Mouse (Mus musculus): ENCODE data around the gene Klf11. TPM values are rescaled to one million over a fixed set of nuclear protein-coding genes. Genes with fewer than 3 reads are reported as not detected.

Klf11 gene
- total and polyA plus RNA-seq, 3 experiments, result 7.2 to 9.2 (median 7.3) TPM

DNA sequence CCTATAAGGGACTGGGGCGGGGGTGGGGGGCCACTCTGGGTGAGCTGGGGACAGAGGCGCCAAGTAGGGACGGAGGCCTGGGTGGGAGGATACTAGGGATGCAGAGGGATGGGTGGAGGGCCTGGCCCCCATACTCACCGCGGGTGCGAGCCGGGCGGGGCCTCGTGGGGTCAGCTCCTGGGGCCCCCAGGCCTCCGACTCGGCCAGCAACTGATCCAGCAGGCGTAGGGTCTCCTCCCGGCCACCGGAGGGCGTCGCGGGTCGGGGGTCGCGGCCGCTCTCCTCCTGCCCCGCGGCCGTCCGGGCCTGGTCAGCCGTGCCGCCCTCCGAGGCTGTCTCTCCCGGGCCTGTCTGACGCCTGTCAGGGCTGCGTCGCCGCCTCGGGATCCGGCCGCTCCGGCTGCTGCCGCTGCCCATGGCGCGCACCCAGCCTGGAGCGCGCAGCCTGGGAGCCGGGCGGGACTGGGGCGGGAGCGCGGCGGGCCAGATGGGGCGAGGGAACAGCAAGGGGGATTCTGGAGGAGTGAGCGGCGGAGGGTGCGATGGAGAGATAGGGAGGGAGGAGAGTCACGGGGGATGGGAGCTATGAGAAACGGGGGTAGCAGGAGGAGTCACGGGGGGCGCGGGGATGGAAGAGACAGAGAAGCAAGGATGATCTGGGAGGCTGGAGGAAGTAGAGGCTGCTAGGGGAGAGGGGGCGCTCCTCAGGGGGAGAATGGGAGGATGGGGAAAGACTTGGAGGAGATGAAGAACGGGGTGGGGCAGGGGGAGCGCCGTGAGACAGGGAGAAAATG lies 29.6 kb downstream of the Klf11 start:
- dilution Hi-C loops (cut with MboI; ENCODE audit: extremely low pct_ligation_motif_present, extremely low pct_unique_long_range_greater_than_20kb, low sequenced_read_pairs) (no loop called here), in situ Hi-C loops (cut with MboI; ENCODE audit: low pct_ligation_motif_present, low pct_unique_long_range_greater_than_20kb, low sequenced_read_pairs) (no loop called here)
- Histone ChIP-seq H3K4me1 (ENCODE audit: control insufficient read depth in 1 of 2, insufficient read depth in 2 of 2) (peaks cover 0 to 6% of the 10 kb centered on the region in 2 experiments; a peak in 2 of 4 replicates), H3K9ac (ENCODE audit: insufficient read depth, low read depth) (no peak overlapping the region), H3K27ac (ENCODE audit: insufficient read depth, low read depth) (no peak overlapping the region), H3K27me3 (replicated peaks) (no peaks in the 10 kb centered on the region), H3K36me3 (replicated peaks in 1 of 2; ENCODE audit: control insufficient read depth in 1 of 2, insufficient read depth in 1 of 2, low read length in 1 of 2) (no peaks in the 10 kb centered on the region), H3K4me3 (replicated peaks in 1 of 3; ENCODE audit: low read depth in 2 of 3, low read length in 2 of 3, poor library complexity in 1 of 3) (no peak overlapping the region), H3K4me2 (ENCODE audit: insufficient read depth, low read depth, poor library complexity, severe bottlenecking) (no peak overlapping the region), H3K9me3 (replicated peaks; ENCODE audit: low read length) (no peaks in the 10 kb centered on the region), H3K79me2 (replicated peaks; ENCODE audit: control insufficient read depth, extremely low read depth, insufficient read depth, poor library complexity, severe bottlenecking) (no peaks in the 10 kb centered on the region)
- TF ChIP-seq GABPA (IDR thresholded peaks at IDR 0.05; ENCODE audit: insufficient replicate concordance, low read depth, low read length) (no peak), KAT2A (IDR thresholded peaks at IDR 0.05; ENCODE audit: insufficient replicate concordance, low read length) (no peak), POLR2AphosphoS2 (IDR thresholded peaks at IDR 0.05; ENCODE audit: low read depth, low read length) (no peak), UBTF (IDR thresholded peaks at IDR 0.05; ENCODE audit: low read depth, low read length) (no peak), EP300 (IDR thresholded peaks at IDR 0.05; ENCODE audit: low read length) (no peak), MEF2A (IDR thresholded peaks at IDR 0.05; ENCODE audit: borderline replicate concordance, low read depth, low read length) (no peak), PAX5 (IDR thresholded peaks at IDR 0.05; ENCODE audit: low read length) (no peak), HCFC1 (IDR thresholded peaks at IDR 0.05; ENCODE audit: low read depth, low read length) (no peak), USF2 (conservative IDR thresholded peaks at IDR 0.05; ENCODE audit: low read depth, low read length) (no peak), ZC3H11A (IDR thresholded peaks at IDR 0.05; ENCODE audit: low read depth, low read length) (no peak), ZMIZ1 (IDR thresholded peaks at IDR 0.05; ENCODE audit: low read depth, low read length) (no peak), TBP (conservative IDR thresholded peaks at IDR 0.05; ENCODE audit: low read depth, low read length) (no peak), CHD1 (IDR thresholded peaks at IDR 0.05; ENCODE audit: low read depth, low read length) (no peak)
- DNase-seq (ENCODE audit: extremely low read depth), result no peak

GRCm38 (mm10) chr12:24681286-24682023 lies 30.4 kb downstream of the Klf11 start, which contains the start of gene Cys1:
Gene Cys1, minus strand, starts transcription at chr12:24681813.
- Histone ChIP-seq H3K9ac (ENCODE audit: insufficient read depth, low read depth) (no peak within 1 kb of the TSS), H3K4me3 (replicated peaks in 1 of 3; ENCODE audit: low read depth in 2 of 3, low read length in 2 of 3, poor library complexity in 1 of 3) (no peak within 1 kb of the TSS), H3K27me3 (replicated peaks) (no peaks in the 10 kb centered on the region)

More at GRCm38 (mm10) chr12:24681286-24682023, 30.4 kb downstream of the Klf11 start, which contains the start of gene Cys1:
- Histone ChIP-seq H3K79me2 (replicated peaks; ENCODE audit: control insufficient read depth, extremely low read depth, insufficient read depth, poor library complexity, severe bottlenecking) (no peaks in the 10 kb centered on the region), H3K4me2 (ENCODE audit: insufficient read depth, low read depth, poor library complexity, severe bottlenecking) (no peak within 1 kb of the TSS), H3K9me3 (replicated peaks; ENCODE audit: low read length) (no peaks in the 10 kb centered on the region), H3K36me3 (replicated peaks in 1 of 2; ENCODE audit: control insufficient read depth in 1 of 2, insufficient read depth in 1 of 2, low read length in 1 of 2) (no peaks in the 10 kb centered on the region), H3K27ac (ENCODE audit: insufficient read depth, low read depth) (no peak within 1 kb of the TSS), H3K4me1 (ENCODE audit: control insufficient read depth in 1 of 2, insufficient read depth in 2 of 2) (peaks cover 0 to 6% of the 10 kb centered on the region in 2 experiments; a peak in 2 of 4 replicates)
- in situ Hi-C loops (cut with MboI; ENCODE audit: low pct_ligation_motif_present, low pct_unique_long_range_greater_than_20kb, low sequenced_read_pairs) (no loop called here), dilution Hi-C loops (cut with MboI; ENCODE audit: extremely low pct_ligation_motif_present, extremely low pct_unique_long_range_greater_than_20kb, low sequenced_read_pairs) (no loop called here)
- no peak for TF ChIP-seq CHD2 (IDR thresholded peaks at IDR 0.05; ENCODE audit: low read length)
- no peak for TF ChIP-seq KAT2A (IDR thresholded peaks at IDR 0.05; ENCODE audit: insufficient replicate concordance, low read length)
- no peak for TF ChIP-seq UBTF (IDR thresholded peaks at IDR 0.05; ENCODE audit: low read depth, low read length)
- TF ChIP-seq IRF4 (IDR thresholded peaks at IDR 0.05; ENCODE audit: low read depth, low read length), result no peak
- TF ChIP-seq CTCF (conservative IDR thresholded peaks at IDR 0.05 in 1 of 2, IDR thresholded peaks at IDR 0.05 in 1 of 2; ENCODE audit: low read depth in 2 of 2, low read length in 2 of 2), result no peak
- TF ChIP-seq ZNF384 (IDR thresholded peaks at IDR 0.05; ENCODE audit: low read depth, low read length), result no peak
- TF ChIP-seq TCF12 (IDR thresholded peaks at IDR 0.05; ENCODE audit: low read depth, low read length), result no peak
- TF ChIP-seq ETS1 (conservative IDR thresholded peaks at IDR 0.05; ENCODE audit: low read depth, low read length), result no peak
- no peak for TF ChIP-seq SIN3A (IDR thresholded peaks at IDR 0.05; ENCODE audit: low read length)
- no peak for TF ChIP-seq PAX5 (IDR thresholded peaks at IDR 0.05; ENCODE audit: low read length)
- TF ChIP-seq GABPA (IDR thresholded peaks at IDR 0.05; ENCODE audit: insufficient replicate concordance, low read depth, low read length), result no peak
- TF ChIP-seq RCOR1 (conservative IDR thresholded peaks at IDR 0.05; ENCODE audit: low read depth, low read length), result no peak
- DNase-seq (ENCODE audit: extremely low read depth), result no peak
